Mouse (Mus musculus): Measurements from ENCODE around the gene Htatsf1.

GRCm38 (mm10) chrX:57012891-57013290 is 40.5 kb upstream of the Htatsf1 start:
- TF ChIP-seq EP300 (IDR thresholded peaks at IDR 0.05; ENCODE audit: low read depth) (no peak), CTCF (IDR thresholded peaks at IDR 0.05; ENCODE audit: low read depth) (no peak)

Data from liver, embryonic 14.5 days (tissue).